Mouse (Mus musculus) embryo, embryonic 9.5 days (tissue): ENCODE measurements around the gene Psmb2.
A peak's percentile ranks its signal among the peaks of the same experiment; 100 is the strongest.

Source experiments
- DNase-seq: peaks from one replicate; pipeline ENCODE4 v3.0.0-alpha.2; 2017; ENCODE audit errors: extremely low spot score

Psmb2 gene

GRCm38 (mm10) chr4:126752608-126753141 is 75.2 kb downstream of the Psmb2 start:
- DNase-seq = peak; percentile 58

GRCm38 (mm10) chr4:126753268-126754230 is 76.1 kb downstream of the Psmb2 start, which contains the start of the genes Ncdn and AU040320:
Gene Ncdn, minus strand, starts transcription at chr4:126753438.
Gene AU040320, plus strand, starts transcription at chr4:126753544.
- peak; percentile 98 for DNase-seq

GRCm38 (mm10) chr4:126754231-126754611 is 76.8 kb downstream of the Psmb2 start:
- no peak for DNase-seq

- DNase-seq = no peak
These were observed 77.4 kb downstream of the Psmb2 start for GRCm38 (mm10) chr4:126754736-126755374.

GRCm38 (mm10) chr4:126756766-126757165 is 79.3 kb downstream of the Psmb2 start:
- no peak for DNase-seq

GRCm38 (mm10) chr4:126758299-126758698 is 80.9 kb downstream of the Psmb2 start:
- no peak for DNase-seq
